Mouse (Mus musculus): ENCODE measurements at regions not wholly inside any gene's neighbourhood (a gene's known extent, or its start where the extent isn't known, plus 50 kb on each side); places are given as distances from the start of the nearest gene placed in this dataset.

- no peak overlapping the region for H3K4me3 ChIP-seq (ENCODE audit: low read depth, low read length)
- no peaks in the 10 kb centered on the region for H3K27me3 ChIP-seq (replicated peaks; ENCODE audit: control insufficient read depth, insufficient read depth, low read length)
- 79% methylated on average over 3 of the region's 3 CpGs for WGBS
- H3K9me3 ChIP-seq (ENCODE audit: control insufficient read depth, low read length), result no peaks in the 10 kb centered on the region
- ATAC-seq (ENCODE audit: low read depth) (no peak), DNase-seq (ENCODE audit: low spot score) (no peak)
- H3K27ac ChIP-seq (replicated peaks; ENCODE audit: low read depth, low read length), result no peak overlapping the region
- no peaks in the 10 kb centered on the region for H3K4me1 ChIP-seq (ENCODE audit: control insufficient read depth, insufficient read depth, low read length)
- no peak overlapping the region for H3K4me2 ChIP-seq (ENCODE audit: low read depth, low read length)
- no peak overlapping the region for H3K9ac ChIP-seq (ENCODE audit: low read depth, low read length)
- H3K36me3 ChIP-seq (ENCODE audit: control insufficient read depth, insufficient read depth, low read length), result no peaks in the 10 kb centered on the region
These were observed 170.7 kb downstream of the Dyrk2 start for GRCm38 (mm10) chr10:118699292-118699691.

- Histone ChIP-seq H3K4me1 (ENCODE audit: control insufficient read depth, insufficient read depth, low read length) (no peaks in the 10 kb centered on the region), H3K27ac (replicated peaks; ENCODE audit: low read depth, low read length) (no peak overlapping the region), H3K9me3 (ENCODE audit: control insufficient read depth, low read length) (no peaks in the 10 kb centered on the region), H3K36me3 (ENCODE audit: control insufficient read depth, insufficient read depth, low read length) (no peaks in the 10 kb centered on the region), H3K4me3 (ENCODE audit: low read depth, low read length) (no peak overlapping the region), H3K4me2 (ENCODE audit: low read depth, low read length) (no peak overlapping the region), H3K27me3 (replicated peaks; ENCODE audit: control insufficient read depth, insufficient read depth, low read length) (no peaks in the 10 kb centered on the region), H3K9ac (ENCODE audit: low read depth, low read length) (no peak overlapping the region)
- ATAC-seq (ENCODE audit: low read depth) (no peak), DNase-seq (ENCODE audit: low spot score) (no peak)
- WGBS, result 95% methylated on average over 4 of the region's 4 CpGs
These were observed 169.9 kb downstream of the Dyrk2 start for GRCm38 (mm10) chr10:118700115-118700514.

- 94% methylated on average over 3 of the region's 3 CpGs for WGBS
- H3K9me3 ChIP-seq (ENCODE audit: control insufficient read depth, low read length), result no peaks in the 10 kb centered on the region
- H3K27ac ChIP-seq (replicated peaks; ENCODE audit: low read depth, low read length), result no peak overlapping the region
- H3K9ac ChIP-seq (ENCODE audit: low read depth, low read length), result no peak overlapping the region
- H3K4me3 ChIP-seq (ENCODE audit: low read depth, low read length), result no peak overlapping the region
- H3K27me3 ChIP-seq (replicated peaks; ENCODE audit: control insufficient read depth, insufficient read depth, low read length), result no peaks in the 10 kb centered on the region
- no peak overlapping the region for H3K4me2 ChIP-seq (ENCODE audit: low read depth, low read length)
- no peaks in the 10 kb centered on the region for H3K4me1 ChIP-seq (ENCODE audit: control insufficient read depth, insufficient read depth, low read length)
- H3K36me3 ChIP-seq (ENCODE audit: control insufficient read depth, insufficient read depth, low read length), result no peaks in the 10 kb centered on the region
- ATAC-seq (ENCODE audit: low read depth) (no peak), DNase-seq (ENCODE audit: low spot score) (no peak)
These were observed 164.0 kb downstream of the Dyrk2 start for GRCm38 (mm10) chr10:118706020-118706419.

DNA sequence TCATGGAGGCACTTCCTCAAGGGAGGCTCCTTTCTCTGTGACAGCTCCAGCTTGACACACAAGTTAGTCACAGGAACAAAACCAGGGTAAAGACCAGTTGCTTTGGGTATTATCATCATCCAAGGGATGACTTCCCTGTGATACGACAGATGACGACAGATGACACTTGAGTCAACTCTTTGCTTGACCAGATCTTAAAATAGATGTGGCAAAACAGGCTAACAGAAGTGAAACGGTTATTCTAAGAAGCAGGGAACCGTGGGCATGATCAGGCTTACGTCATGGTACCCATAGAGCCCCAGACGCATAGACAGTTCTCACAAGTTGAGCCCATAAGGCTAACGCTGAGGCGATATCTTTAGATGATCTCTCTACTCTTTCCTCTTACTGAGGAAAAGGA, 160.3 kb downstream of the Dyrk2 start:
- H3K9me3 ChIP-seq (ENCODE audit: control insufficient read depth, low read length), result no peaks in the 10 kb centered on the region
- H3K27me3 ChIP-seq (replicated peaks; ENCODE audit: control insufficient read depth, insufficient read depth, low read length), result no peaks in the 10 kb centered on the region
- H3K9ac ChIP-seq (ENCODE audit: low read depth, low read length), result no peak overlapping the region
- DNase-seq (ENCODE audit: low spot score) (no peak), ATAC-seq (ENCODE audit: low read depth) (no peak)
- H3K36me3 ChIP-seq (ENCODE audit: control insufficient read depth, insufficient read depth, low read length), result no peaks in the 10 kb centered on the region
- no peak overlapping the region for H3K4me2 ChIP-seq (ENCODE audit: low read depth, low read length)
- WGBS, result 89% methylated on average over 8 of the region's 8 CpGs
- no peak overlapping the region for H3K27ac ChIP-seq (replicated peaks; ENCODE audit: low read depth, low read length)
- H3K4me1 ChIP-seq (ENCODE audit: control insufficient read depth, insufficient read depth, low read length), result peaks cover 4% of the 10 kb centered on the region; the same call in 1 of the 2 replicates
- no peak overlapping the region for H3K4me3 ChIP-seq (ENCODE audit: low read depth, low read length)

- no peak overlapping the region for H3K9ac ChIP-seq (ENCODE audit: low read depth, low read length)
These were observed 158.5 kb downstream of the Dyrk2 start for GRCm38 (mm10) chr10:118711529-118711928.

DNA sequence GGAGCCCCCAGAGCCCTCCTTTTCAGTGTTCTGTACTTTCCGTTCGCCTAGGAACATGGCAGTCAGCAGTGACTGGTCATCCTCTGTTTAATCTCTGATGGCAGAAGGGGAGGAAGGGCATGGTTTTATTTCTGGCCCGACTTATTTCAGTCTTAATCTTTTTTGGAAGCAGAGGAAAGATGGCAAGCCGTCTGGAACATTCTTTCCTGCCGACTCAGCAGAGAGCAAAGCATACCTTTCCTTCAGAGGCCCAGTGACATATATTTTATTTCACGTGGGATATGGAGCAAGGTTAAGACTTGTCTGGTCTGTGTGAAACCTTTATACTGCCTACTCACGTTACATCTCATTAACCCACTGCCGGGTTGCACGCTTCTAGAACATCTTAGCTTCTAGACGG, 158.1 kb downstream of the Dyrk2 start:
- no peaks in the 10 kb centered on the region for H3K9me3 ChIP-seq (ENCODE audit: control insufficient read depth, low read length)
- H3K4me3 ChIP-seq (ENCODE audit: low read depth, low read length), result no peak overlapping the region
- peaks cover 4% of the 10 kb centered on the region; the same call in 1 of the 2 replicates for H3K4me1 ChIP-seq (ENCODE audit: control insufficient read depth, insufficient read depth, low read length)
- no peak overlapping the region for H3K9ac ChIP-seq (ENCODE audit: low read depth, low read length)
- H3K36me3 ChIP-seq (ENCODE audit: control insufficient read depth, insufficient read depth, low read length), result no peaks in the 10 kb centered on the region
- H3K4me2 ChIP-seq (ENCODE audit: low read depth, low read length), result no peak overlapping the region
- H3K27ac ChIP-seq (replicated peaks; ENCODE audit: low read depth, low read length), result no peak overlapping the region
- H3K27me3 ChIP-seq (replicated peaks; ENCODE audit: control insufficient read depth, insufficient read depth, low read length), result no peaks in the 10 kb centered on the region
- DNase-seq (ENCODE audit: low spot score), result no peak
- 54% methylated on average over 10 of the region's 10 CpGs for WGBS
- no peak for ATAC-seq (ENCODE audit: low read depth)

More at GRCm38 (mm10) chr10:118711529-118711928, 158.5 kb downstream of the Dyrk2 start:
- Histone ChIP-seq H3K4me3 (ENCODE audit: low read depth, low read length) (no peak overlapping the region), H3K4me1 (ENCODE audit: control insufficient read depth, insufficient read depth, low read length) (peaks cover 4% of the 10 kb centered on the region; the same call in 1 of the 2 replicates), H3K27me3 (replicated peaks; ENCODE audit: control insufficient read depth, insufficient read depth, low read length) (no peaks in the 10 kb centered on the region), H3K9me3 (ENCODE audit: control insufficient read depth, low read length) (no peaks in the 10 kb centered on the region), H3K4me2 (ENCODE audit: low read depth, low read length) (no peak overlapping the region), H3K36me3 (ENCODE audit: control insufficient read depth, insufficient read depth, low read length) (no peaks in the 10 kb centered on the region), H3K27ac (replicated peaks; ENCODE audit: low read depth, low read length) (no peak overlapping the region)
- ATAC-seq (ENCODE audit: low read depth) (no peak), DNase-seq (ENCODE audit: low spot score) (no peak)
- WGBS, result 65% methylated on average over 3 of the region's 3 CpGs

DNA sequence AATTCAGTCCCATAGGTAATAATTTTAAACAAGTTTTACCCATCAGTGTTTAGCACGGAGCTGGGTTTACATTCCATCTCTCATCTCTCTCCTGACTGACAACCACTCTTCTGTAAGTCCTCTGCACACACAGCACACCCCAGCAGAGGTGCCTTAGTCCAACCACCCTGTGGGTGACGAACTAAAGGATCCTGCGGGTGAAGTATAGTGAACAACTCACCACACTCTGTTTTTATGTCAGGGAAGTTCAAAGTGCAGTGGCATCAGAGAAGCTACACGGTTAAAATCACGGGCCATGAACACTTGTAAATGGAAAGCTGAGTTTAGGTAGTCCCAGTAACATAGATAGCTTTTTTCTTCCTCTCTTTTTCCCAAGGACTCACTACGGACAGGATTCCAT, 157.1 kb downstream of the Dyrk2 start:
- no peak overlapping the region for H3K4me3 ChIP-seq (ENCODE audit: low read depth, low read length)
- no peaks in the 10 kb centered on the region for H3K27me3 ChIP-seq (replicated peaks; ENCODE audit: control insufficient read depth, insufficient read depth, low read length)
- H3K9me3 ChIP-seq (ENCODE audit: control insufficient read depth, low read length), result no peaks in the 10 kb centered on the region
- H3K4me1 ChIP-seq (ENCODE audit: control insufficient read depth, insufficient read depth, low read length), result peaks cover 4% of the 10 kb centered on the region; the same call in 1 of the 2 replicates
- no peak for DNase-seq (ENCODE audit: low spot score)
- WGBS, result 81% methylated on average over 6 of the region's 6 CpGs
- H3K36me3 ChIP-seq (ENCODE audit: control insufficient read depth, insufficient read depth, low read length), result no peaks in the 10 kb centered on the region
- ATAC-seq (ENCODE audit: low read depth), result no peak
- no peak overlapping the region for H3K27ac ChIP-seq (replicated peaks; ENCODE audit: low read depth, low read length)
- no peak overlapping the region for H3K9ac ChIP-seq (ENCODE audit: low read depth, low read length)
- H3K4me2 ChIP-seq (ENCODE audit: low read depth, low read length), result no peak overlapping the region

DNA sequence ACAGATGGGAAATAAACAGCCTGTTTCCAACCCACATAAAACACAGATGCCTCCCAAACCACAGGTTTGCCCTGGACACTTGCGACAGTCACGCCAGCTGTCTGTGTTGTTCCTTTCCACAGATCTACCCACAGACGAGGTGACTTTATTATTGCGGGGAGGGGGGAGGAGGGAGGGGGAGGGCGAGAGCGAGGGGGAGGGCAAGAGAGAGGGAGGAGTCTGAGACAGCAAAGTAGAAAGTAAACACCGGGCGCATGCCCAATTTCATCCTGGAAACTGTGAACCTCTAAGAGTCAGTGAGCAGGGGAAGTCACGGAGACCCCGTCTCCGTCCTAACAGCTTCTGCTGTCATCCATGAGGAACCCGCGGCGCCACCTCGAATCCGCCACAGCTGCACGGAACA, 155.8 kb downstream of the Dyrk2 start:
- no peaks in the 10 kb centered on the region for H3K36me3 ChIP-seq (ENCODE audit: control insufficient read depth, insufficient read depth, low read length)
- H3K9ac ChIP-seq (ENCODE audit: low read depth, low read length), result no peak overlapping the region
- H3K27ac ChIP-seq (replicated peaks; ENCODE audit: low read depth, low read length), result no peak overlapping the region
- H3K27me3 ChIP-seq (replicated peaks; ENCODE audit: control insufficient read depth, insufficient read depth, low read length), result no peaks in the 10 kb centered on the region
- 80% methylated on average over 17 of the region's 17 CpGs for WGBS
- H3K4me1 ChIP-seq (ENCODE audit: control insufficient read depth, insufficient read depth, low read length), result peaks cover 4% of the 10 kb centered on the region; the same call in 1 of the 2 replicates
- no peak for DNase-seq (ENCODE audit: low spot score)
- ATAC-seq (ENCODE audit: low read depth), result no peak
- H3K4me2 ChIP-seq (ENCODE audit: low read depth, low read length), result no peak overlapping the region
- no peak overlapping the region for H3K4me3 ChIP-seq (ENCODE audit: low read depth, low read length)
- H3K9me3 ChIP-seq (ENCODE audit: control insufficient read depth, low read length), result no peaks in the 10 kb centered on the region

- DNase-seq (ENCODE audit: low spot score) (no peak), ATAC-seq (ENCODE audit: low read depth) (no peak)
- Histone ChIP-seq H3K9ac (ENCODE audit: low read depth, low read length) (no peak overlapping the region), H3K4me3 (ENCODE audit: low read depth, low read length) (no peak overlapping the region), H3K4me1 (ENCODE audit: control insufficient read depth, insufficient read depth, low read length) (peaks cover 4% of the 10 kb centered on the region; the same call in 1 of the 2 replicates), H3K36me3 (ENCODE audit: control insufficient read depth, insufficient read depth, low read length) (no peaks in the 10 kb centered on the region), H3K4me2 (ENCODE audit: low read depth, low read length) (no peak overlapping the region), H3K27ac (replicated peaks; ENCODE audit: low read depth, low read length) (no peak overlapping the region), H3K9me3 (ENCODE audit: control insufficient read depth, low read length) (no peaks in the 10 kb centered on the region), H3K27me3 (replicated peaks; ENCODE audit: control insufficient read depth, insufficient read depth, low read length) (no peaks in the 10 kb centered on the region)
- WGBS, result 81% methylated on average over 4 of the region's 4 CpGs
These were observed 155.4 kb downstream of the Dyrk2 start for GRCm38 (mm10) chr10:118714595-118714994.

All from embryonic facial prominence, embryonic 14.5 days (tissue).